Mouse (Mus musculus) adrenal gland (tissue): ENCODE measurements around the gene Pard3.

Experiments
- intact Hi-C: fragments of 180-260 bp; cut with DNase I; formaldehyde crosslinking; loops from one replicate; pipeline ENCODE4 v1.15.1; 2025

The Pard3 gene

DNA sequence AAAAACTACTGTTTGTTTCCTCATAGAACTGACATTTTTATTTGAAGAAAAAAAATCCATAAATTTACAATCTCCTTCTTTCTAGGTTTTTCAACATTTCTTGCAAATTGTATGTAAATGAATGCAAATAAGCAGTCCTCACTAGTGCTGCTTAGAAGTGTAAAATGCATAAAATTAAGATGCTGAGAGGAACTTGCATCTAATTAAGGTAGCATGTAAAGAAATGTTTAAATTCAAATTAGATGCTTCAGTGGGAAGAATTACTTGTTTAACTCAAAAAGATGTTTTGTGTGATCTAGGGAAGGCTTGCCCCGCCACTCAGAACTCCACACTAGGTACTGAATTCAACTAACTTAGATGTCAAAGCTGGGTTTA, 472.1 kb downstream of the Pard3 start:
- intact Hi-C loops = no loop called here

DNA sequence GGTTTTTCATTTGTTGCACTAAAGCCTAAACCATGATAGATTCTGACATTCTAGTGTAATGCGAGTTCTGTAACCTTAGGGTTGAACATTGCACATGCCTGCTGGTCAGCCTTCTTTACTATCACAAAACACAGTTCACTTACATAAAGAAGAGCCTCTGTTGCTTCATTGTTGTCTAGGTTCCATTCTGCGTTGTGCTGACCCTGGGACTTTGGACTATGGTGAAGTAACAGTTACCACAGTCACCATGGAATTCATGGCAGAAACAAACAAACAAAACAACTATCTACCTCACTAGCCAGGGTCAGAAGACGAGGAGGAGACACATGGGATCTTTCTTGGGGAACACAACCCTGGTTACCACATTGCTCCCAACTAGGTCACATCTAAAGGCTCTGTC, 476.1 kb downstream of the Pard3 start:
- intact Hi-C loops = no loop called here

DNA sequence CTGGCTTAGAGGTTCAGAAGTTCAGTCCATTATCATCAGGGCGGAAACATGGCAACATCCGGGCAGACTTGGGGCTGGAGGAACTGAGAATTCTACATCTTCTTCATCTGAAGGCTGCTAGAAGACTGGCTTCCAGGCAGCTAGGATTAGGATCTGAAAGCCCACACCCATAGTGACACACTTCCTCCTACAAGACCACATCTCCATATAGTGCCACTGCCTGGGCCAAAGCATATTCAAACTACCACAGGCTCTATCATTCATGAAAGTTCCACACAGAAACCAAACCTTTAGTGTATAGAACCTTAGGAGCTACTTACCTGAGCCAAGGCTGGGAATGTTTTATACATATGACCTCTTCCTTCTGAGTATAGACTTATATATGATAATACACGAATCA, 476.6 kb downstream of the Pard3 start:
- intact Hi-C loops = no loop called here

DNA sequence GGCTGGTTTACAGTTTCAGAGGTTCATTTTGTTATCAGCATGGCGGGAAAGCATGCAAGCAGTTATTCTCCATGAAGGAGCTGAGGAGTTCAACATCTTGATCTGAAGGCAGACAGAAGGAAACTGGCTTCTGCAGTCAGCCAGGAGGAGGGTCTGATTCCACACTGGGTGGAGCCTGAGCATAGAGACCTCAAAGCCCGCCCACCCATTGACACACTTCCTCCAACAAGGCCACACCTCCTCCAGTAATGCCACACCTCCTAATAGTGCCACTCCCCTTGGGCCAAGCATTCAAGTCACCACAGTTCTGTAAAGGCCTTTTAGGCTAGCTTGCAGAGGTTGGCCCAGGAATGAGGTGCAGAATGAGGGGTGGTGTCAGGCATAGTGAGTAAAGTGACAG, 478.5 kb downstream of the Pard3 start:
- intact Hi-C loops = no loop called here

DNA sequence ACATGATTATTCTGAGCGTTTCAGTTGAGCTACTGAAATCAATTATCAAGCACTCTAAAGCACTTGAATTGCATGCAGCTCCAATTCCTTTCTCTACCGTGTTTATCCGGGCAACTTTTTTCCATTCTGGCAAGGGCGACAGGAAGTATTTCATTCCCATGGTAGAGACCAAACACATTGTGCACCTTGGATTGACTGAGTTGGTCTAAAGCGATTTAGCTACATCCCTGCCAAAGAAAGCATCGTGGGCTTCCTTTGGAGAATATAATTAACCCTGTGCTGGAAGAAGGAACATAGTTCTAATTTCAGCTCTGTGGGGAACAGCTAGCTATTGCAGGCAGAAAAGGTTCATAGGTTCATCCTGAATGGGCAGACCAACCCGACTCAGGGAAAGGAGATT, 480.0 kb downstream of the Pard3 start:
- intact Hi-C loops = no loop called here

DNA sequence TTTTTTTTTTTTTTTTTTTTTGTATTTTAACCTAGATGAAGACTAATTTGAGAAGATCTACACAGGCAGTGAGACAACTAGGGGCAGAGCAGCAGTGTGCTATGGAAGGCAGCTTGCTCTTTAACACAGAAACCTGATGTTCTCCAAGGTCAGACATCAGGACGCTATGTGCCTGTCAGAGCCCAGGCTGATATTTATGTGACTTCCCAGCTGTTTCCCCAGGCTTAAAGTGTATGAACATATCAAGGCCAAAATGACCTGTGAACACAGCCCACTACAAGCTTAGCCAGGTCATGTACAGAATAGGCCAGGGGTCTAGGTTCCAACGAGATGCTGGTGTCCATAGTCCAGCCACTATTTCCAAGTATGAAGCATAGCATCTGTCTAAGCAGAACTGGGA, 482.5 kb downstream of the Pard3 start:
- intact Hi-C loops = no loop called here

DNA sequence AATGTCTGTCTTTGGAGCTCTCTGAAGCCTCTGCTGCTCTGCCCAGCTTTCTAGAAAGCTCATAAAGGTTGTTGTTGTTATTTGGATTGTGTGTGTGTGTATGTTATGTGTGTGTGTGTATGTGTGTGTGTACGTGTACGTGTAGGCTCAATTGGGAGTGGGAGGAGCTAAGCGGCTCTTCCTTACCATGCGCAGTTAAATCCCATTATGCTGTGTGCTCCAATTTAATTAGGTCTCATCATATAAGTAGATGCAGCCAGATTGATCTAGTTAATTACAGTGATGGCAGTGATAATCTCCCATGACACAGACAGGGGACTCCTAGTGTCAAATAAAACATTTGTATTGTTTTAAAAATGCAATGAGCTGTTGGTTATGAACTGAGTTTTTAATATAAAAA, 487.2 kb downstream of the Pard3 start:
- intact Hi-C loops = no loop called here

DNA sequence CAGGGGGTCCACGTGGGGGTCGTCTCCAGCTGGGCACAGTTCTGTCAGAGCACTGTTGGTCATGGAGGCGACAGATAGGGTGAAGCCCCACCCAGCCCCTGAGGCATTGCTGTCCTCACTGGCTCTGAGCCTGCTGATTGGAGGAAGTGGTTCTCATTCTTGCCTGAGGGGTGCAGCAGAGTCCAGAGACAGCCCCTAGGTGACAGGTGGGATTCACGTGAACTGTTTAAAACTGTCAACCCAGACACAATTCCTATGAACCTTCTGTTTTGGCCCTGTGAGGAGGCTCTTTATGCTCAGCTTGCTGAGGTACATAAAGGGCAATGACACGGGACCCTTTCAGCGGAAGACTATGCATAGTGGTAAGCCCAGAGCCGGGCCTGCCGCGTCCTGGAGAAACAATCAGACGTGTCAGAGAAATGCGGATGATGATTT, 488.5 kb downstream of the Pard3 start:
- intact Hi-C loops = no loop called here

DNA sequence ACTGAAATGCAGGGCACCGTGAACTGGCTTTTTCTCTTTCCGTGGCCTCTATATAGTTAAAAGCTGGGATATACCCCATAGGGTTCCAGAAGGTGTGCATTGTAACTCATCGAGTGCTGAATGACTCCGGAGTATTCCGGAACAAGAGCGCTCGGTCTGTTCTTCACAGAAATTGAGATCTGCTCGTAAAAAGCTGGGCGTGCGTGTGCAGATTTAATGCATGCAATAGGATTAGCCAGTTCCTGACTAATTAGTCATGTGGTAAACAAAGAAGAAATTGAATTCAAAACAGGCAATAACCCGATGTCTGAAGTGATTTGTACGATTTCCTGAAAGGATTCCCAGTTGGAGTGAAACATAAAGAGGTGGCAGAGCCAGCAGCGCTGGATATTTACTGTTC, 489.1 kb downstream of the Pard3 start:
- intact Hi-C loops = no loop called here

DNA sequence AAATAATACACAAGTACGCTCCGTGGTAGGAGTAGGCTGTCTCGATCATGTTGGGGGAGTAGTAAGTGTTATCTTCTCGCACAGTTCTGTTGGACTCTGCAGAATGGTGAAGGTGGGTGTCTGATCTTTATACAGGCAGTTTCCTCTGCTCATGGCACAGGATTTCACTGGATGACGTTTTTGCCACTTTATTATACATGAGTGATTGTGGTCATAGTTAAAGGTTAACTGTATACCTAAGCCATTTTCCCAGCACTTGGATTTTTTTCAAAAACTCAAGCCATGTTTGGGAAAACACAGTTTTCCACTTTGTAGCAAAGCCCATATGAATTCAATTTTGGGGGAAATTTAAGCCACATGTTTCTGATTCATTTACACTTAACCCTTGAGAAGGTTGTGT, 489.9 kb downstream of the Pard3 start:
- intact Hi-C loops = no loop called here

DNA sequence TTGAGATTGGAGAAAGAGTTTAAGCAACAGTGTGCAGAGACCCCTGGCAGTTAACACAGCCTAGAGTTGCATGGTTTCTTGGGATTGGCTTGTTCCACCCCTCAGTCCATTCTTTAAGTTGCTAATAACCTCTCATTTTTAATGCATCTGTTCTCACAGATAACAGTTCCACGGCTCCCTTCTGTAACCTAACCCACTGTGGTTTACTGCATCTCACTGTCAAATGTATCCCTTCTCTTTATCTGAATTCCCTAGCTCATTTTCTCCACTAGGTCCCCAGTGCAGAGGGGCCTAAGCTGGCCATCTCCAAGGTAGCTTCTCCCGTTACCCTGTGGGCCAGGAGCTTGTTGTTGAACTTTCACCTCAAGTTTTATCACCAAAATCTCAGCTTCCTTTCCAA, 492.1 kb downstream of the Pard3 start:
- intact Hi-C loops = no loop called here

DNA sequence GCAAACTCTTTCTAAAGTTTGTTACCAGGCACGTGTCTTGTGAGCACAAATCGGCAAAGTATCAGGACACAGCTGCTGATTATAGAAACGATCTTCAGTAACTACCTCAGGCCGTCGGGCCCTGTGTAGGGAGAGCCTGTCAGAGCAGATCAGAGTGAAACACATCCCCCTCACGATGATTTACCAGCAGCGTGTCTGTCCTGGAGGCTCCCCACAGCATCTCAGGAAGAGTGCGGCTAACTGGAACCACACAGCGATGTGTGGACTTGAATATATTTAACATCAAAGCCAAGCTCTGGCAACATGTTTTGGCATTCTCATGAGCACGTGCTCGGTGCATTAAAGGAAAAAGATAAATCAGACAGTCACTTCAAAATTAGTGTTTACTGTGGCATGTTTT, 493.3 kb downstream of the Pard3 start:
- intact Hi-C loops = no loop called here

DNA sequence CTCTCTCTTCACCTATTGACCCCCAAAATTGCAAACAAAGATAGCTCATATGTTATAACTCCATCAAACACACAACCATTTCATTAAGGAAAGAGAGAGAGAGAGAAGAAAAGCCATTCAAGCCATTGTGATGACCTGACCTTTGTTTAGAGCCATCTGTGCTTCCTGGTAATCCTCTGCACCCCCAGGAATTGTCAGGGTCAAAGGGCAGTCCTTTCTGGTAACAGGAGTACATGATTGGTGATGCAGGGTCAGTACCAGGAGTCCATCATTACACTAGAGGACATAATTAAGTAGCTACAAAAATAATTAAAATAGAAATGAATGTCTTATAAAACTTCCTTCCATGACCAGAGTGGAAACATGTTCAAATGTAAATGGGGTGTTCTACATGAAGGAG, 493.9 kb downstream of the Pard3 start:
- intact Hi-C loops = no loop called here

DNA sequence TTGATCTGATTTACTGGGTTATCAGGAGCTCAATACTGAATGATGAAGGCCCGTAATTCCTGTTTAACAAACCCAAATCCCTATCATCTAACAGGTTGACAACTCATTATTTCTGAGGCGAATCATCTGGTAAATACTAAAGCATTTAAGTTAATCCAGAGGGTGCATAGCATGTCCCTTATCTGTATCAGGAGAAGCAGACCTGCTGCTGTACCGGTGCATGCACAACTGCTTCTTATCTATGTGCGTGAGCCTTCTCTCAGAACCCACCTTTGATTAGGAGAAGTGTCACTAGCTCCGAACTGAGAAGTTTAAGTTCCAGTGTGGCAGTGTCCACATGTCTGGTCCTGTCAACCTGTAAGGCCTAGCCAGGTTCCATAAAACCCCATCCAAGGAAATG, 499.9 kb downstream of the Pard3 start:
- intact Hi-C loops = no loop called here

DNA sequence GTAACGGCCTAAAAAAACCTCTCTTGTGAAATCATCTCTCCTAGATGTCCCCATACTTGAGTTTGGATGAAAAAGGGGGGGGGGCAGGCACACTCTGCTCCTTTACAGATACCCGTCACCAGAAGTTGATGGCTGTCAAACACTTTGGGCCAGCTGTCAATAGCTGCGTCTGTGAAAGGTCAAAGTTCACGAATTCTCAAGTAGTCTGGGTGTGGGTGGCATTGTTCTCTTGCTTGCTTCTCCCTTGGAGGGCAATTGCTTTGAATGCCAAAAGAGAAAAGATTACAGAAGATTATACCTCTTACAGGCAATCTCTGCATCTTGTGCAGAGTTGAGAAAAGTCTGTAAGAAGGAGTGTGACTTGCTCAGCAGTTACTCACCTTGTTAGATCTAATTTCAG, 500.7 kb downstream of the Pard3 start:
- intact Hi-C loops = no loop called here

DNA sequence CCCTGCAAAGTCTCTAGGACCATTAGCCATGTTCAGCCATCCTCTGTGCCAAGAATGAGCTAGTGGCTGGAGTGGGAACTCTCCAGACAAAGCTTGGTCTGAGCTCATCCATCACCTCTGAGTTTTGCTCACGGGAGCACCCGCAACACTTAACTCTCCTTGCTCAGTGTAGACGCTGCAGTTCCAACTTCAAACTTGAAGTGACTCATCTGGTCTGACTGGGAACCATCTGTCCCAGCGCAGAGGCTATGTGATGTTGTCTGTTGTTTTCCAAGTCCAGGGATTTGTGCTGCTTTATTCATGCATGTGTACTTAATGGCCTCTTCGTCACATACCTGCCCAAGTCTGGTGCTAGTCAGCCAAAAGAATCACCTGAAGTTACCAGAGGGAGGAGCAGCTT, 505.5 kb downstream of the Pard3 start:
- intact Hi-C loops = no loop called here

DNA sequence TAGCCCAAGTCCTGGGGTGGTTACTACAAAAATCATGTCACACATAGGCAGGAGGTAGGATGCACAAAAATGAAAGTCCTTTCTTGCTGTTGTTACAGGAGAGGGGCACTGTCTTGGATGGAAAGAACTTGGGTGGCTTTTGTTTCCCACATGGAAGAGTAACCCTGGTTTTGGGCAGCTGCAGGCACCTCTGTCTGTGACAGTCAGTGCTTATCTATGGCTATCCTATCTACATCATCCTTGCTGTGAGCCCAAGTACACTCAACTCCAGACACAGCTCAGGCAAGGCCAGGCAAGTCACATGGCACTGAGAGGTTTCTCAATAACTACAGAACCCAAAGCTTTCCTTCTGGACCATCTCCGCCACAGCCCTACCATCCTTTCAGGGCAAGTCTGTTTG, 506.8 kb downstream of the Pard3 start:
- intact Hi-C loops = no loop called here

DNA sequence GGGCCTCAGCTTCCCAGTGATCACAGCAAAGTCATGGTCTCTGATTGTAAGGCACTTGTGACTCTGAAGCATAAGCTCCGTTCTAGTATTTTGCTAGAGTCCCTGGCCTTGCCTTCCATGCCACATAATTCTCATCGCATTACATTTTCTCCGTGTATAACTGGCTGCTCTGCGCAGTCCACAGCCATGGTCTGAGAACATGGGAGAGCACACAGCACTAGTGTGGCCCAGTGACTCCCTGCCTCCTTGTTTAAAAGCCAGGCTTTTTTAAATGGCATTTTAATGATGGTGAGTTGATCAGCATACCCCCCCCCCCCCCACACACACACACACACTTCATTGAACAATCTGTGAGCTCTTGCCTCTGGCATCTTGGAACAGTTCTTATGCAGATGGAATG, 508.8 kb downstream of the Pard3 start:
- intact Hi-C loops = no loop called here

DNA sequence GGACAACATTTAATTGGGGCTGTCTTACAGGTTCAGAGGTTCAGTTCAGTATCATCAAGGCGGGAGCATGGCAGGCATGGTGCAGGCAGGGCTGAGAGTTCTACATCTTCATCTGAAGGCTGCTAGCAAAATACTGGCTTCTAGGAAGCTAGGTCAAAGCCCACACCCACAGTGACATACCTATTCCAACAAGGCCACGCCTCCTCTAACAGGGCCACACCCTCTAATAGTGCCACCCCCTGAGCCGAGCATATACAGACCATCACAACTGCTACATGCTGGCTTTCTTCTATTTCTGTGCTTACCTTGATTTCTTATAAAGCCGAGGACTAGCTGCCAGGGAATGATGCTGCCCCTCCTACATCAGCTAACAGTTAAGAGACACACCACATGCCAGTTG, 513.0 kb downstream of the Pard3 start:
- intact Hi-C loops = no loop called here

DNA sequence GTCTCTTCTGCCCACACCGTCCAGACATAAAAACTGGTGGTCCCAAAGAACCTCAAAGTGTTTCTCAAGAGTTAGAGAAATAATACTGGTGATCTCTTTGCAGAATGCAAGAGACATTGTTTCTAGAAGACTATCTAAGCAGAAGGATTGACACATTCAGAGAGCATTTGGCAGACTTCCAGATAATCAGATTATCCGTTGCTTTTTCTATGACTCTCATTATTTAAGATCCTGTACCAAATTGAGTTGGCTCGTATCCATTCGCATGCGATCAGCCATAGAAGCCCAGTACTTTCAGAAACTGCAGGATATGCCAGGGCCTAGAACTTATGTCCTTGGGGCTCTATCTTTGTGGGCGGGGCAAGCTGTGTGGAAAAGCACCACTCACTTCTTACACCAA, 514.0 kb downstream of the Pard3 start:
- intact Hi-C loops = no loop called here

DNA sequence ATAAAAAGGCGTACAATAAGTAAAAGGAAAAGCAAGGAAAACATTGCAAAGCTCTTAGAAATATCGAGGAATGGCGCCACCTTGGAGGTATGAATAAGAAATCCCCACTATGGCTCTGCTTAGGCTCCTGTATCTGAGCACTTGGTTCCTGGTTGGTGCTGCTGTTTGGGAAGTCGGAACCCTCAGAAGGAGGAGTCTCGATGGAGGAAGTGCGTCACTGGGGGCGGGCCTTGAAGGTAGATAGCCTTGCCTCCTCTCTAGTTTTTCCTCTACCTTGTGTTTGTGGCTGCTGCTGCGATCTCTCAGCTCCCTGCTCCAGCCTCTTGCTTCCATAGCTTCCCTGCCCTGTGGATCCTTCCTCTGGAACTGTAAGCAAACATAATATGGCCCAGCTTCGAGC, 515.7 kb downstream of the Pard3 start:
- intact Hi-C loops = no loop called here

DNA sequence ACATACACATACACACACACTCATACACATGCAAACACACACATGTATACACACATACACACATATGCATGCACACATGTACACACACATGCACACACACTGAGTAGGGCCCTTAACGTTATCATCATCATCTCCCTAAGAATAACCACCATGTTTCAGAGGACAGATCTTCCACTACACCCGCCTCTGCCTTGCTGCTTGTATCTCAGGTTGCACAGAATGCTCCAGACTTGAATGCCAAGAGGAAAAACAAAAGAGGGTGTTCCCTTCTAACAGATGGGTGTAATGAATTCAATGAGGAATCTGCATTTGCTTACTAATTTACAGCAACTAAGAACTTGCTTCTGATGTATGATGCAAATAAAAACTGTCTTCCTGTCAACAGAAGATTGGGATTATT, 519.7 kb downstream of the Pard3 start:
- intact Hi-C loops = loop anchor here (10.0 kb wide), 1 partner anchor 389 kb away; no protein-coding TSS in a partner anchor

DNA sequence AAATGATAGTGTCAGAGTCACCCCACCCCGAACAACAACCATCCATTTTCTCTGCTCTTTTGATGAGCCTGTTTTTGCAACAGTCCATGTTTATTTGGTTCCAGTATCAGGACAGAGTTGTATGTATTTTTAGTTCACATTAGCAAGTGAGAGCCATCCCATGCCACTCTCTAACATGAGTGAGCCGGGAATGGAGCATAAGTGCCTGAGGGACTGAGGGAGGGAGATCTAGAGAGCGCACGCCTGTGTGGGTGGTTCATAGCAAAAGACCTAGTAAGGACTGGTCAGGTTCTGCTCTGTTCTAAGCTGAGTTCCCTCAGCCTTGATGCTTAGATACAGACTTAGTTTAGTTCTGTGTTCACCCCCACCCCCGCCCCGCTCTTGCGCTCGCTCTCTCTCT, 521.9 kb downstream of the Pard3 start:
- intact Hi-C loops = loop anchor here (5.0 to 10.0 kb wide), 2 partner anchors 253 to 391 kb away; no protein-coding TSS in a partner anchor

DNA sequence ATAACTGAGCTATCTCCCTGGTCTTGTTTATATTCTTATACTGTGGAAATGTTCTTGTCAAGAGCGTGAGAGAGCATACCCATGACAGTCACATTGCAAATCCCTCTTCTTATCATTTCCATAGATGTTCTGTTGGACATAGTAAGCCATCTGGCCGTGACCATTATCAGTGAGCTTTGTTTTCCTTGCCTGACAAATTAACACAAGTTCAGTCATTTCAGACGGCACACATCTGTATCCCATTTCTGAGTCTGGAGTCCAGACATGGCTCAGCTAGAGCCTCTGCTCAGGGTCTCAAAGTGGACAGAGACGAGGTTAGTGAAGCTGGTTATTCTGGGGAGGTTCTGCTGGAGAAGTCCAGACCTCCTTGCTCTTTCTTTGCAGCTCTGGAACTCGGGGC, 523.0 kb downstream of the Pard3 start:
- intact Hi-C loops = loop anchor here (5.0 to 10.0 kb wide), 2 partner anchors 254 to 392 kb away; no protein-coding TSS in a partner anchor
